Mouse (Mus musculus) embryonic stem cell, embryonic (primary cell): Measurements from ENCODE around the gene Antxr2.

Experiments used
- CTCF ChIA-PET, 4 experiments: fragments of 300-600 bp in 2 of 4; fragments of 350-600 bp in 2 of 4; sonication (Branson Sonifier 250); formaldehyde crosslinking; loops; one replicate each; lab custom pipeline; 2022; ENCODE audit warnings: inconsistent platforms in 2 of 4; lab: Charles Lee
- POLR2A ChIA-PET, 4 experiments: fragments of 300-600 bp in 2 of 4; fragments of 350-600 bp in 2 of 4; sonication (Branson Sonifier 250); formaldehyde crosslinking; loops; one replicate each; lab custom pipeline; 2022; ENCODE audit warnings: antibody characterized with exemption in 4 of 4, inconsistent platforms in 1 of 4; lab: Charles Lee

The Antxr2 gene

DNA sequence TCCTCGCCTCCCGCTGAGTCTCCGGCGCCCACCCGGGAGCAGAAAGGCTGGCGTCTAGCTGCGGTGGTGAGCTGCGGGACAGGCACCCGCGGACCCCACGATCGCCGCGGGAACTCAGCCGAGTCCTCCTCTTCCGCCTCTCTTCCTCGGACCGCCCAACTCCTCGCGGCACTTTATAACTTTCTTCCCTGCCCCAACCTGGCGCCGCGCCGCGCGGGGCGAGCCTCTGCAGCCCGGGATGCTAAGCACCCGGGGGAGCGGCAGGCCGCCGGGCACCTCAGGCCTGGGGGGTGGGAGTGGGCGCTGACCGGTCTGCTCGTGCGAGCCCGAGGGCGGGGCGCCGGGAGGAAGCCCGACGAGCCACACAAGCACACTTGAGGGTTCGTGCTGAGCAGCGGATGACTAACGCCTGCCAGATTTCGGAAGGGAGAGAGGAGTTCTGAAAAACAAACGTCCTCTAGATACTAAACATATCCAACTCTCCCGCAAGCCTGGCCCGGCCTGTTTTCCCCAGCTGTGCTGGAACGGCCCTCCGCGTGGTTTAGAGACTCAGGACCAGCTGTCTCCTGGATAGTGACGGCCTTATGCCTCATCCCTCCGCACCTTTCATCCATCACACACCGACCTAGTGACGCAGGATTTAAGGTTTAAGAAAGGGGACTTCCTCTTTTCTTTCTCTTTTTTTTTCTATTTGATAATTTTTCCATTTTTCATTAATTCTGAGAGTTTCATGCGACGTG lies at the start of gene Antxr2:
TSS of gene Antxr2 (minus strand) at position 142 of the 740 bp plus-strand sequence.
- POLR2A ChIA-PET = interaction anchor here in 1 of 4 experiments (0.6 to 1.0 kb wide), 2 partner anchors 38 to 153 kb away, joined by 3 read pairs; no protein-coding TSS in a partner anchor
- CTCF ChIA-PET = interaction anchor here in 2 of 4 experiments (0.7 to 1.8 kb wide), 3 partner anchors 94 to 136 kb away, joined by 3 to 5 read pairs (median 5); partner anchors contain the start of gene Prdm8 (in 2 of the 2)

DNA sequence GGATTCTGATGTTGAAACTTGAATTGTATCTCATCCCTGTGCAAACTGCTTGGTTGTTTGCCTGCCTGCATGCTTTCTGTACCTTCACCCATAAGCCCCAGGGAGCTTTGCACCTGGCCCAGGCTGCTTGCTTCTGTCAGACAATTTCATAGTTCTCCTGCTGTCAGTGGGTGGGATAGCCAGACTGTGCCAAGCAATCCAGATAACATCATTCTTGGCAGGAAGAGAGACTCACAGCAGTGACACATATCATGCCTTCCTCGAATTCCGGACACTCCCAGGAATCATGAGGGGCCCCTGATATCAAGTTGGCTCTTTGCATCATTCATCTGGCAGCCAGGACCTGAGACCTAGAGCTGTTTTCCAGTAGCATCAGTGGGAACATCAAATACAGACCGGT lies 45.8 kb upstream of the Antxr2 start:
- ChIA-PET POLR2A (no interaction called here), CTCF (no interaction called here)

DNA sequence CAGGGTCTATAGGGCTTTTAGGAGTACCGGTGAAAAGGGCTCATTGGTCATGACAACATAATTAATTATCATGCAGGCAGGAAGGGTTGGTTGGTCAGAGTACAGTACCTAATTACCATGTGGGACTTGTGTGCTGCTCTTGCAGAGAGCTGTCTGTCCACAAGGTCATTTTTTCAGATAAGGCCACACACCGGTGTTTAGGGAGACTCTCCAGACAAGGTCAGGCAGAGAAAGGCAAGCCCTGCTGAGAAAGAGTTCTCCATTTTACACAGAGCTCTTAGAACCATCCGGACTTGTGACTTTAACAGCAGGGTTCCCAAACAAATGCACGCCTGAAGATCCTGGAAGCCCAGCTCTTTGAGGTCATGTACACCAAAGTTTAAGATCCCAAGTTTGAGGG lies 38.3 kb upstream of the Antxr2 start:
- POLR2A ChIA-PET = interaction anchor here in 2 of 4 experiments (0.6 to 1.3 kb wide), 2 partner anchors 38 to 40 kb away, joined by 3 to 5 read pairs; partner anchors contain the start of gene Antxr2 (in 1 of the 2)
- CTCF ChIA-PET = no interaction called here

DNA sequence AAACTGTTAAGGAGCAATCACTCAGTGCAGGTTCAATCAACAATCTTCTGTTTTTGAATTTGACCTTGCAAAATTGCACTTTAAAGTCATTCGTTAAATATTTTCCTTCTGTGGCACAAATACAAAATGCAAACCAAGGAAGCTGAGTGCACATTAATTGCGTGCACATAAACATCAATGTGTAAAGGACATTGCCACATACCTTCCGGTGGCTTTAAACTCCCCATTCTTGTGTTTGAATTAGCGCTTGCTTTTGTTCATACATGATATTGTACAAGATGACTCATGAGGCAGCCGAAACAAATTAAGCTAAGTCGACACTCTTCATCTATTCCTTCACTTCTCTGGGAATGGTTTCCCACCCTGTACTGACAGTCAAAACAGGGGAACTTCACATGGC lies 24.4 kb upstream of the Antxr2 start:
- CTCF ChIA-PET = no interaction called here
- POLR2A ChIA-PET = no interaction called here

DNA sequence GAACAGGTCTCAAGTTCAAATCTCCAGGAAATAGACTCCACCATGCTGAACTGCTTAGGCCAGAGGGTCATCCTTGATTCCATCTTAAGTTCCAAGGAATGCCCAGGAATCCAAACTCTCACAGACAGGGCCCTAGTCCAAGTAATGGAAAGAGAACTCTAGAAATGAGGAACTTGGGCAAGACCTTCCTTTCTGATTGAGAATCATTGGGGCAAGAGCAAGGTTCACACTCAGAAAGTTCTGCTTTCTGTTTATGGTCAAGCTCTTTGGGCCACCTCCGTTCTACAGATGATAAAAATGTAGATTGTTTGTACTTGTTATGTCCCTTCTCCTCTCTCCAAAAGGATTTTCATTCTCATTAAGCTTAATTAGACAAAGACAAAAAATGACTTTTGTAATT lies 24.0 kb upstream of the Antxr2 start:
- ChIA-PET CTCF (no interaction called here), POLR2A (no interaction called here)

DNA sequence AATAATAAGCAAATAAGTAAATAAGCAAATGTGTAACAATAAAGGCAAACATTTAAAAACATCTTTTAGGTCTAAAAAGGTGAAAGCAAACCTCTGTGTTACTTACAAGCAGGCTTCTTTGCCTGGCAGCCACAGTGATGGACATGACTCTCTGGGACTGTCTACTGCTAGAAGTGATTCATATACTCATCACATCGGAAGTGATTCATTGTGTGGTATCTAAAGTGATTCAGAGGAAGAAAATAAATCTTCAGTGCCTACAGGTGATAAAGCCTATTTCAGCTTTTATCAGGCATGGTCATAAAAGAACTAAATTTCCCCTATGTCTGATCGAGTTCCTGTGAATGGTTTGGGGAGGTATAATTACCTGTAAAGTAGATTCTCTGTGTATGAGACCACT lies 4.1 kb upstream of the Antxr2 start:
- ChIA-PET POLR2A (no interaction called here), CTCF (no interaction called here)

DNA sequence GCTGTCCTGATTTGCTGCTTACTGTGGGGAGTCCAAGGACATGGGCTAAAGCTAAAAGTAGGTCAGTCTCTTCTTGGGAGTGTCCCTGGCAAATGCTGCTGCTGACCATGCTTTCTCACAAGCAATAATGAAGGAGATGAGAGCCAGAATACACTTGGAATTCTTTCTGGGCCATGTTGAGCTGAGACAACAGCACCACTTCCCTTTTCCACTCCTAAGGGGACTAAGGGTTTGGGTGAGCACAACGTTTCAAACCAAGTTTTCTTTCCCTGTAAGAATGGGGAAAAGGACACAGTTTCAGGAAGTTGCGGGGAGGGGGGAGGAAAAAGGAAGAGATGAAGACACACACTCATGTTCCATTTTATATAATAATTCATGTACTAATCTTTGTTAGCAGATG lies 3.4 kb upstream of the Antxr2 start:
- CTCF ChIA-PET = no interaction called here
- POLR2A ChIA-PET = no interaction called here

DNA sequence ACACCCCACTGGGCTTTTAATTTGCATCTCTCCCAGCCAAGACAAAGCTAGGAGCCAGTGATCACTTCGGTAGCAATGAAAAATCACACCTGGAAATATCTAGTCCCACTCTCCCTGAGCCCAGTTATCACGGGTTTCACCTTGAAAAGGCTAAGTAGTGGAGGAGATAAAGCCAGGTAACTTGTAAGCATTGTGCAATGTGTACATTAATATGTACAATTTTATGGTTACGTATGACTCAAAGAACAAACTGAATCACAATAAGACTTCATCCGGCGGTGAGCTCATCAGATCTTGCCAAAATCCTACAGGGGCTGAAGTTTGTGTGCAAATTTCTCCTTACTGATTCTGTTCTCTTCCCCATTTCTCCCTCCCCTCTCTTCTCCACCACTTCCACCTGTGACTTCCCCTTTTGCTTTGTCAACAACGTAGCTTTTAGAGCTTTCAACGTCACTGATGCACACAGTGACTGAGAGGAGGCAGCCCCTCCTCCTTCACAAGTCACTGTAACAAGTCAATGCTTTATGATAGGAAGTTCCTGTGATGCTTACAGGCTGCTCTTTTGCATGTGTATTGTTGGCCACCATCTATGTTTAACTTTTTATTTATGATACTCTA lies 2.1 kb upstream of the Antxr2 start:
- ChIA-PET CTCF (no interaction called here), POLR2A (no interaction called here)

DNA sequence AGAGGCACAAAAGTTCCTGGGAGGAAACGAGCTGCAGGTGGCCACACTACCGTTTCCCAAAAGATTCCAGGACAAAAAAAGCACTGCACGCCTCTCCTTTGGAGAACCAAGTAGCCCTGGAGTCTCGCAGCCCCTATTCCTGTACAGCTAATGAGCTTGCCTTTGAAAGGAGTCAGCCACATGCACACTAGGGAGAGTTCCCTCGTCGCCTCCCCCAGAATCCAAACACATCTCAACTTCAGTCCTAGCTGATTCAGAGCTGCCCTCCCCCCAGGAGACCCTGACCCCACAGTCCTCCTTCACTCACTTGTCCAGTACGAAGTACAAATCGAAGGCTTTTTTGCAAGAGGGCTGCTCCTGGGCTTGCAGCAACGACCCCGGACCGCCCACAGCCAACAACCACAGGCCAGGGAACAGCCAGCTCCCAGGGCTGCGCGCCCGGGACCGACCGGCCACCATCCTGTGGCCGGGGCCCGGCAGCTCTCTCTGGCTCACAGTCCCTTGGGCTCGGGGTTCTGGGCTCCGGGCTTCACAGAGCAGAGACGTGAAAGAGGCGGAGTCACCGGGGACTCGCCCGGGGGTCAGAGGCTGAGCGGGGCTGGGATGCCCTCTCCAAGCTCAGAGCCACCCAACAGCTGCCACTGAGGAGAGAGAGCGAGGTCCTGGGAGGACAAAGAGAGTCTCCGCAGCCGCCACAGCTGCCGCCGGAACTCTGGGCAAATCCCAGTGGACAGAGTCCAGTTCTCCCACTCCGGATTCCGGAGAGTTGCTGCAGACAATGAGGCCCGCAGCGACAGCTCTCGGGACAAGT lies 547 bp downstream of the Antxr2 start:
- ChIA-PET CTCF (interaction anchor here in 2 of 4 experiments (0.8 to 1.8 kb wide), 2 partner anchors 137 kb away, joined by 3 to 5 read pairs; partner anchors contain the start of gene Prdm8 (in 2 of the 2)), POLR2A (interaction anchor here in 2 of 4 experiments (0.7 to 1.0 kb wide), 2 partner anchors 39 to 580 kb away, joined by 3 read pairs; no protein-coding TSS in a partner anchor)

DNA sequence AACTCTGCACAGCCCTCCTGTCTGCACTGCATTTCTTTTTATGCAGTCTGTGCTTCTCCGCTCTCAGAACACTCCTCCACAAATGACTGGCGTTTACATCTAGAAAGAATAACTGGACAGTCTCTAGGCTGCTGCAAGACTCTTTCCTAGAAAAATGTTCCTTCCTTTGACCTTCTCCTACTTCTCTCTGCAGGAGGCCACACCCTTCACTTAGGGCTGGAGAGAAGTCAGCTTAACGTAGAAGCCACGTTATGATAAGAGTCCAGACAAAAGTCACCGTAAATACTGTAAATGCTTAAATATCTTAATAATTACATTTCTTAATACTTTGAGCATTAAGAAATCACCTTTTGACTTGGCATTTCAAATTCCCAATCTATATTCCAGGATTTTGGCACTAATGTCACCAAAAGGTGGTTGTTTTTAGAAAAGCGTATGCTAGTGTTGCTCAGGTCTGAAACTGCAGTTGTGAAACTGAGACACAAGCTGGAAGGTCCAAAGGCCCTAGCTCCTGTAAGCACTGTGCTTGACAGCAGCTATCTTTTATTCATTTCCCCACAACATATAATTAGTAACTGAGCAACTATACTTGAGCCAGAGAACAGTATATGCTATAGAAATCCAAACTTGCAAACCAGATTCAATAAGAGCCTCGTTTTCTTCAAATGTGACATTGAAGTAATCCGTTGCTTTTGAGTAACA lies 3.0 kb downstream of the Antxr2 start:
- ChIA-PET POLR2A (no interaction called here), CTCF (interaction anchor here in 1 of 4 experiments (0.6 kb wide), 1 partner anchor 1475 kb away, joined by 3 read pairs; no protein-coding TSS in a partner anchor)

DNA sequence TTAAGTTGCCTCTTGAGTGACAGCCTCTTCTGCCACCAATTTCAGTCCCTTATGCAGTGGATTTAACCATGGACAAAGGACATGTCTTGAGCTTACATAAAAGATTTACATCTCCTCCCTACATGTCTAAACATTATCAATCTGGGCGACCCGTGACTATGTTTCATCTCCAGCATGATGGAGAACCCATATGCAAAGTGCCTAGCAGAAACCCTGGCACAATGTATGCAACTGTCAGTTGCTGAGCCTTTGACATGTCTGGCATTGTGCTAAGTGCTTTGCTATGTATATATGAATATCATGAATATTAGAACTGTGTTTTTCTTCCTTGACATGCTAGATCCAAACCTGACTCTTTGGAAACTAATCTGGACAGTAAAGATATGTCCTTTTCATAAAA lies 4.9 kb downstream of the Antxr2 start:
- CTCF ChIA-PET = no interaction called here

DNA sequence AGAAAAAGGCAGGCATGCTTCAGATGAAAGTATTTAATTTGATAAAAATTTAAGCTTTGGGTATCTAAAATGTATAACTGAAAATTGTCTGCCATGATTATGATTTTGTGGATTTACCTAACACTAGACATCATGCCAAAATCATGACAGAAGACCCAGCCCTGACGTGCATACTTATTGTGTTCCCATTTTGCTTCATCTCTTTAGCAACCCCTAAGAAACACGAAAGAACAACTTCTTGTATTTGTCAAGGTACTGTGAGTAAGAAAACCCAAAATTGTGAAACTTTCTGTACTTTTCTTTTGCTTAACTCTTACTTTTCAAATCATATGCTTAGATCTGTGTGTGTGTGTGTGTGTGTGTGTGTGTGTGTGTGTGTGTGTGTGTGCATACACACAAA lies 6.3 kb downstream of the Antxr2 start:
- POLR2A ChIA-PET = no interaction called here

More for the DNA sequence above, 4.9 kb downstream of the Antxr2 start:
- POLR2A ChIA-PET = no interaction called here

DNA sequence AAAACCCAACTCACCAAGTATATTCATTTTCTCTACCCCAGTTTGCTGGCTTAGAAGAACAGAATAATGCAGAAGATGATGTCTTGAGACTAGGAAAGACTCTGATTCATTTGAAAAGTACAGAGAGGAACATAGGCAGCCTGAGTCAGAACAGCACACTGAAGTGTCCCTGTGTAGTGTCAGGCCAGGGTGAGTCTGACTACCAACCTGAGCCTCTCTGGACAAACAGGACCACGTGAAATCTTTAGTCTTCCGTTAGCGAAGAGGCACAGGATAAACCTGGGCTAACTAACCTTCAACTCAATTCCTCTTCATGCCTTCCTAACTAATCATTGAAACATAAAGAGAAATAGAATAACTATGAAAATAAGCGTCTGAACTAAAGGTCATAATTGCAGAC lies 9.3 kb downstream of the Antxr2 start:
- ChIA-PET CTCF (no interaction called here), POLR2A (no interaction called here)

More for the DNA sequence above, 6.3 kb downstream of the Antxr2 start:
- CTCF ChIA-PET = interaction anchor here in 1 of 4 experiments (0.7 kb wide), 1 partner anchor 112 kb away, joined by 4 read pairs; no protein-coding TSS in a partner anchor

DNA sequence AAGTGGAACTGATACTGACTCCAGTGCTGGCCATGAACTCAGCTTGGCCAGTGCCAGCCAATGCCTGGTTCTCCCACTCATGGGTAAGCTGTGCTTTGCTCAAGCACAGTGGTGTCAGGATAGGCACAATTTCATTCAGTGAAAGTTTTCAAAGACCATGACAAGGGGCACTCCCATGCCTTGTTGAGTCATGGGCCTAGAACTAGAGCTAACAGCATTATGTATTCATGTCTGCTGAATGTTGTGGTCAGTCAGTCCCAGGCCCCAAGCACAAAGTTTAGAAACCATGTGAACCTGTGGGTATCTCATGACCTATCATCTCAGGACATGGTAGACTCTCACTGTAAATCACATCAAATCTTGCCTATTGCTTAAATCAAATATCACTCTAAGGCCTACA lies 10.2 kb downstream of the Antxr2 start:
- POLR2A ChIA-PET = no interaction called here
- CTCF ChIA-PET = no interaction called here

DNA sequence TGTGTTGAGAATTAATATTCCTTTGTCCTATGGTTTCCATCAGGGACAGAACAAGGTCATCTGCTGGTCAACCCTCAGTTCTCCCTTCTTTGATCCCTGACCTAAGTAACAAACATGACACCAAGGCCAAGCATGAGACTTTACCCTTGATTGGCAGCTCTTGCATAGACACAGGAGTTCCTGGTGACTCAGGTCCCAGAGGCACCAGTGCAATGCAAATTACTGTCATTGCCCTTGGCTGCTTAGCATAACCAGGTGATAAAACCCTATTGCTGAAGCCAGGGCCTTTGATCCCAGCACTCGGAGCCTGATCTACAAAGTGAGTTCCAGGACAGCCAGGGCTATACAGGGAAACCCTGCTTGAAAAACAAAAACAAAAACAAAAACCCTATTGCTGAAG lies 11.4 kb downstream of the Antxr2 start:
- CTCF ChIA-PET = no interaction called here
- POLR2A ChIA-PET = no interaction called here

DNA sequence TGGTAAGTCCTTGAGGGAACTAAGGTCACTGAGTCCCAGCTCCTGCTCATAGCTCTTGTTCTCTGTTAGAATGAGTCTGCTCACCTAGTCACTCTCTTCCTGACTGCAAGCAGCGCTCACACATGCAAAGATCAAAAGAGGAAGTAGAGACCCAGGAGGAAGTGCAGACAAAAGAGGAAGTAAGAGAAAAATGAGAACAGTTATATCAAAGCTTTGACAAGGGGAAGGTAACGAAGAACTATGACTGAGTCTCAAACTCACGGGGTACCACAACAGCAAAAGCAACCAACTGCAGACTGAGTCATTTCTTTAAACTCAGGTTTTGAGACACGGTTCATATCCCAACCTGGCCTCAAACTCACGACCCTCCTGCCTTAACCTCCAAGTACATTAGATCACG lies 12.7 kb downstream of the Antxr2 start:
- ChIA-PET POLR2A (no interaction called here), CTCF (interaction anchor here in 1 of 4 experiments (0.6 kb wide), 1 partner anchor 356 kb away, joined by 5 read pairs; no protein-coding TSS in a partner anchor)

DNA sequence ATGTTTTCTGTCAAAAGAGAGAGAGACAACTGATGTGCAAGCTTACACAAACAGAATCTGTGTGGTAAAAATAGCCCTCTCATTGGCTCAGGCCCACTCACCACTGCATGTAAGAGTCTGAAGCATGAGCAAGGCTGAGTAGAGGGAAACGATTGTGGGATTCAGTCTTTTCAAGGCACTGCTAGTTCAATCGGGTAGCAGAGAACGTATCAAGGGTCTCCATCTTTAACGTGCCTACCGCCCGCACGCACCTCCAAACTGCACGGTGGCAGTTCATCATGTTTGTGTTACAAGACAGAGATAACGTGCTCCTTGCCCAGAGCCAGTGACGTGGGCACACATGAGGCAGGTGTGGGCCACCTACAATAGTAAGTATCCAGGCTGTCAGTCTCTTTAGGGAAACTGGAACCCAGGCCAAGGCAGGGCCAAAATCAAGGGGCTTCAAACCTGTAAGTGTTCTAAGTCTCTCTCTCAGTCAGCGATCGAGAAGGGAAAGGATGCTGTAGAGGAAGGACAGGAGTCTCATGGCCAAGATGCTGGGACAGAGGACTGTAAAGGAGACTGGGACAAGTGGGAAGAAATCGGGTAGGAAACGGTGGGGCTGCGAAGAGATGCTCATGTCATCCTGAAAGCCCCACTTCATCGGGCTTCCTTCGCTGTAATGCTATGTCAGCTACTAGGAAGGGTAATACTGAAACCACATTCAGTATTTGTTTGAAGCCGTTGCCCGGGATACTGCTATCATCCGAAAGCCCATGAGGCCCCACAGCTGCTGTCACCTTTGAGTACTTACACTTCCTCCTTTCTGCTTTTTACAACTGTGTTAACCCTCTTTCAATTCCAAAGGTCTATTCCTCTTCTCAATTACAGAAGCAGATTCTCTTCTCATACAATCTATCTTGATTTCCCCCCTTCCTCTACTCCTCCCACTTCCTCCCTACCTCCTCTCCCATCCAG lies 14.3 kb downstream of the Antxr2 start:
- CTCF ChIA-PET = no interaction called here

DNA sequence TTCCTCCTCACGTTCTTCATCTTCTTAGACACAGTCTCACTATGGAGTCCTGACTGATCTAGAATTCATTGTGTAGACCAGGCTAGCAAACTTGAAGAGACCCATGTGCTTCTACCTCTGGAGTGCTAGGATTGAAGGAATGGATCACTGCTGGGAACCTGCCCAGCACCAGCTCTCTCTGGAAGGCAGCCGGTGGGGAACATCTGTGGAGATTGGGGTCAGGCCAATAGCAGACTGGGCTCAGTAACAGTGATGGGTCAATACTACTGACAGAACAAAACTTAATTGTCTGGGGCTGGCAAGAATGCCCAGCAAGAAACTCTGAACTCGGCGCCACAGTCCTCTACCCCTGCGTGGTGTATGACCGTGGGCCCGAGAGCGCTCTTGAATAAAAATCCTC lies 25.1 kb downstream of the Antxr2 start:
- ChIA-PET CTCF (no interaction called here), POLR2A (no interaction called here)

More for the DNA sequence above, 14.3 kb downstream of the Antxr2 start:
- POLR2A ChIA-PET = no interaction called here
